In genomic region chr3:41368351-41369101, GRCm38 (mm10) we compare ENCODE assay signal across 22 mouse cellular contexts.
DNase-seq lines count a peak whose midpoint lies in the region; ATAC-seq and TF ChIP-seq lines count a peak whose summit lies in the region.
"Had no signal": no experiment of that assay in that cellular context is flagged by ENCODE, and none has a peak within 500 bp of the region (broad histone marks: within the 10 kb centered on the region; RNA-seq: fewer than 3 reads in every experiment).

No protein-coding gene starts in this region.

- H3K4me3 ChIP-seq in heart, adult 2 months = no peak overlapping the region
- H3K4me3 ChIP-seq in heart, embryonic 12.5 days = no peak overlapping the region
- H3K4me3 ChIP-seq: embryonic facial prominence, embryonic 15.5 days; forebrain, embryonic 13.5 days; limb, embryonic 10.5 days; midbrain, embryonic 12.5 days had no signal

- H3K4me2 ChIP-seq in heart, embryonic 12.5 days = no peak overlapping the region
- H3K4me2 ChIP-seq: embryonic facial prominence, embryonic 15.5 days; forebrain, embryonic 13.5 days; liver, embryonic 11.5 days; midbrain, embryonic 12.5 days had no signal

- H3K27me3 ChIP-seq in heart, adult 2 months (ENCODE audit: control insufficient read depth, insufficient read depth, low read length) = no peaks in the 10 kb centered on the region
- no peaks in the 10 kb centered on the region for H3K27me3 ChIP-seq in heart, embryonic 12.5 days (replicated peaks)
- H3K27me3 ChIP-seq: embryonic facial prominence, embryonic 15.5 days; forebrain, embryonic 13.5 days; midbrain, embryonic 12.5 days had no signal

- peaks cover 4% of the 10 kb centered on the region; the same call in 1 of the 2 replicates for H3K36me3 ChIP-seq in heart, adult 2 months (ENCODE audit: control insufficient read depth, insufficient read depth, low read length)
- no peaks in the 10 kb centered on the region for H3K36me3 ChIP-seq in heart, embryonic 12.5 days
- H3K36me3 ChIP-seq: embryonic facial prominence, embryonic 15.5 days; limb, embryonic 10.5 days; midbrain, embryonic 12.5 days had no signal

- intact Hi-C loops in heart, adult 2 months (cut with DNase I) = loop anchor here (5.0 kb wide), 4 partner anchors 39 to 194 kb away; no protein-coding TSS in a partner anchor
- intact Hi-C loops in heart, postnatal 10 days (cut with DNase I) = loop anchor here (5.0 kb wide), 4 partner anchors 39 to 194 kb away; no protein-coding TSS in a partner anchor

- peaks cover 6% of the 10 kb centered on the region; the same call in 1 of the 2 replicates for H3K9me3 ChIP-seq in heart, embryonic 12.5 days (replicated peaks)
- H3K9me3 ChIP-seq: embryonic facial prominence, embryonic 15.5 days; forebrain, embryonic 13.5 days; limb, embryonic 10.5 days; midbrain, embryonic 12.5 days had no signal

- DNase-seq in heart, adult 2 months = peak in 1 of 2 experiments; percentile 54
- DNase-seq in gonadal fat pad, adult 2 months (ENCODE audit: low read depth) = peak; percentile 93
- DNase-seq in heart, postnatal 10 days = peak; percentile 47 to 49
- DNase-seq in left cerebral cortex, adult 11 months (ENCODE audit: low spot score) = no peak
- DNase-seq in layer of hippocampus, adult 18-20 months (ENCODE audit: low spot score in 2 of 2) = no peak
- DNase-seq in embryo, embryonic 11 days = no peak
- DNase-seq: B cell, adult 2 months; cerebellum, postnatal 10 days; kidney, adult 9 months; kidney, postnatal 4 days; layer of hippocampus, postnatal 36 days; lung, adult 2 months; right cerebral cortex, postnatal 4 days; thymus, postnatal 36 days had no signal

- TF ChIP-seq POLR2A in heart, adult 2 months (IDR thresholded peaks at IDR 0.05; ENCODE audit: insufficient read depth, low read depth, low read length) = no peak

- WGBS in heart, adult 2 months = 36% methylated on average over 7 of the region's 7 CpGs
- WGBS in heart, embryonic 12.5 days = 63% methylated on average over 7 of the region's 7 CpGs

- TF ChIP-seq EP300 in heart, adult 2 months (IDR thresholded peaks at IDR 0.05; ENCODE audit: insufficient read depth, low read depth, low read length) = no peak

- no peaks in the 10 kb centered on the region for H3K79me2 ChIP-seq in heart, adult 2 months (replicated peaks; ENCODE audit: control insufficient read depth, insufficient read depth, low read length)

- ATAC-seq in heart, embryonic 12.5 days (ENCODE audit: insufficient number of reproducible peaks, low FRiP score) = no peak
- ATAC-seq: forebrain, embryonic 13.5 days; hindbrain, postnatal 0 days had no signal

- no peak for TF ChIP-seq CTCF in heart, adult 2 months (IDR thresholded peaks at IDR 0.05)

- peak overlapping the region; percentile 1 for H3K27ac ChIP-seq in heart, adult 2 months
- no peak overlapping the region for H3K27ac ChIP-seq in heart, embryonic 12.5 days (ENCODE audit: poor library complexity, severe bottlenecking)
- H3K27ac ChIP-seq: embryonic facial prominence, embryonic 15.5 days; forebrain, embryonic 13.5 days; hindbrain, postnatal 0 days; limb, embryonic 10.5 days; macrophage; midbrain, embryonic 12.5 days had no signal

- H3K9ac ChIP-seq in heart, adult 2 months (ENCODE audit: low read depth, low read length) = no peak overlapping the region
- H3K9ac ChIP-seq in heart, embryonic 12.5 days = no peak overlapping the region
- H3K9ac ChIP-seq: embryonic facial prominence, embryonic 15.5 days; forebrain, embryonic 13.5 days; midbrain, embryonic 12.5 days had no signal

- peaks cover 9% of the 10 kb centered on the region for H3K4me1 ChIP-seq in heart, adult 2 months (ENCODE audit: control insufficient read depth, insufficient read depth, low read length)
- peaks cover 40% of the 10 kb centered on the region for H3K4me1 ChIP-seq in heart, embryonic 12.5 days (replicated peaks)
- H3K4me1 ChIP-seq: forebrain, embryonic 13.5 days; midbrain, embryonic 12.5 days had no signal

Comparison
In these comparisons a context has a peak if more than half of its experiments do, and no peak if none do; other contexts are left out.
1. DNase-seq: peak in gonadal fat pad, adult 2 months (single experiment) and heart, postnatal 10 days (2 of 2); none in left cerebral cortex, adult 11 months (single experiment), layer of hippocampus, adult 18-20 months (0 of 2) and embryo, embryonic 11 days (single experiment).